Mouse (Mus musculus) heart, embryonic 11.5 days (tissue): Measurements from ENCODE around the gene Pcare. TPM values are rescaled to one million over a fixed set of nuclear protein-coding genes. Genes with fewer than 3 reads are reported as not detected.
"Not testable (repeated sequence)": the region's sequence is repeated elsewhere in the genome, so short reads cannot be mapped to it uniquely, and the experiment has no call there.

Source experiments
- ATAC-seq: fragments of 200-750 bp; cut with Nextera tagmentation; replicated peaks from 2 replicates; pipeline ENCODE4 v1.8.0; 2017; ENCODE audit warnings: moderate library complexity; ENCODE audit not compliant: insufficient number of reproducible peaks, low FRiP score, low TSS enrichment
- H3K27ac ChIP-seq: fragments of 300-500 bp; sonication (generic); 2 replicates; pipeline ENCODE4 v1.5.1; 2014; ENCODE audit warnings: mild to moderate bottlenecking, low read depth, low read length
- H3K27me3 ChIP-seq: fragments of 300-500 bp; sonication (generic); 2 replicates; pipeline ENCODE4 v1.6.1; 2014; ENCODE audit warnings: mild to moderate bottlenecking, low read length, mixed read lengths; ENCODE audit not compliant: control insufficient read depth, insufficient read depth
- H3K36me3 ChIP-seq: fragments of 300-500 bp; sonication (generic); 2 replicates; pipeline ENCODE4 v1.6.1; 2014; ENCODE audit warnings: mild to moderate bottlenecking, low read length, moderate library complexity, mixed read lengths; ENCODE audit not compliant: control insufficient read depth, insufficient read depth
- H3K4me1 ChIP-seq: fragments of 300-500 bp; sonication (generic); 2 replicates; pipeline ENCODE4 v1.6.1; 2014; ENCODE audit warnings: low read length; ENCODE audit not compliant: control insufficient read depth, insufficient read depth
- H3K4me2 ChIP-seq: fragments of 300-500 bp; sonication (generic); 2 replicates; pipeline ENCODE4 v1.6.1; 2014; ENCODE audit warnings: mild to moderate bottlenecking, moderate library complexity
- H3K4me3 ChIP-seq: fragments of 300-500 bp; sonication (generic); 2 replicates; pipeline ENCODE4 v1.5.1; 2014; ENCODE audit warnings: low read depth, low read length
- H3K9ac ChIP-seq: fragments of 300-500 bp; sonication (generic); 2 replicates; pipeline ENCODE4 v1.6.1; 2014; ENCODE audit warnings: mild to moderate bottlenecking, low read depth, low read length, moderate library complexity
- H3K9me3 ChIP-seq: fragments of 300-500 bp; sonication (generic); replicated peaks from 2 replicates; pipeline ENCODE4 v1.6.1; 2016; ENCODE audit warnings: low read length; ENCODE audit not compliant: control insufficient read depth
- WGBS: fragments of 180-500 bp; shearing (Covaris S2); extraction: QIAGEN DNeasy Blood & Tissue Kit; methylation state at CpG from one replicate; pipeline ENCODE4 v1.1.7; 2014; ENCODE audit not compliant: insufficient replicate concordance; 5-methylcytosine and 5-hydroxymethylcytosine counted together
- polyA plus RNA-seq: library from polyadenylated mRNA; unstranded; fragments of >200 nt; fragmentation: Nextera tagmentation; extraction: Ambion mirVana; gene quantifications from 2 replicates; pipeline ENCODE4 v1.2.1, GENCODE M21; 2014

Gene Pcare
- polyA plus RNA-seq, 1 experiment from 2014 or later: not detected

DNA sequence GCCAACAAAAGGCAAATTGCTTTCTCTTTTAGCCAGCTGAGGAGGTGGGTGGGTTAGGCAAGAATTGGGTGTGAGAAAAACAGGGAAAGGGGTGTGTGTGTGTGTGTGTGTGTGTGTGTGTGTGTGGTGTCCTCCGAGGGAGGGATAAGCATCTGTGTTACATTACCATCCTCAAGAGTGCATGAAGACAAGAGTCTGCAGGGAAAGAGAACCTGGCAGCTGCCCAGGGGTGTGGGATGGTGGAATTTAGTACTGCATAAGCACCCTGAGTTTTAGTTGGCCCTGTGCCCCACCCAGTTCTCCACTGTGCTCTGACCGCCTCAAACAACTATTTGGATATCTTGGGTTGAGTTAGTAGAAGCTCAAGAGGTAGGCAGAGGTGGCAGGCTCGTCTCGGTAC lies 28.3 kb upstream of the Pcare start:
- H3K4me2 ChIP-seq: no peak overlapping the region
- H3K27ac ChIP-seq: no peak overlapping the region
- no peaks in the 10 kb centered on the region for H3K9me3 ChIP-seq
- ATAC-seq: no peak
- no peak overlapping the region for H3K4me3 ChIP-seq
- WGBS: 77% methylated on average over 4 of the region's 4 CpGs
- H3K9ac ChIP-seq: no peak overlapping the region
- no peaks in the 10 kb centered on the region; the same call in 1 of the 2 replicates for H3K36me3 ChIP-seq
- peaks cover 5% of the 10 kb centered on the region; the same call in 1 of the 2 replicates for H3K4me1 ChIP-seq
- peaks cover 4% of the 10 kb centered on the region; the same call in 1 of the 2 replicates for H3K27me3 ChIP-seq

DNA sequence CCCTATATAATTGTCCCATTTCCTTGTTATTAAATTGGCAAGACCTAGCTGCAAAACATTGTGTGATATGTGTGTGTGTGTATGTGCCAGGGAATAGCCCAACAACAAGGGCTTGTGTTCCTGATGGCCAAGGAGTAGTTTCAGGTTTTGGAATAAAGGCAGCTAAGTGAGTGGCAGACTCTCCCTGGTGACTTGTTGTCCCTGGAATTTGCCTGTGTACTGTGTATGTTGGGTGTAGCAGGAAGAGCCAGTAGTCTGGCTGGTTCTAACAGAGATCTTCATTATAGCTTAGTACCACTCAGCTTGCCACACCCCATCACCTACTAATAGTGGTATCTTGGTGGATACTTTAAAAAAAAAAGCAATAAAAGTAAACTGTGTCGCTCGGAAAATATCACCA lies 27.8 kb upstream of the Pcare start:
- Histone ChIP-seq H3K9me3 (no peaks in the 10 kb centered on the region), H3K36me3 (no peaks in the 10 kb centered on the region), H3K27me3 (peaks cover 4% of the 10 kb centered on the region; the same call in 1 of the 2 replicates), H3K4me3 (no peak overlapping the region), H3K27ac (no peak overlapping the region), H3K9ac (no peak overlapping the region), H3K4me1 (peaks cover 4% of the 10 kb centered on the region; the same call in 1 of the 2 replicates), H3K4me2 (no peak overlapping the region)
- 88% methylated on average over 2 of the region's 2 CpGs for WGBS
- no peak for ATAC-seq

DNA sequence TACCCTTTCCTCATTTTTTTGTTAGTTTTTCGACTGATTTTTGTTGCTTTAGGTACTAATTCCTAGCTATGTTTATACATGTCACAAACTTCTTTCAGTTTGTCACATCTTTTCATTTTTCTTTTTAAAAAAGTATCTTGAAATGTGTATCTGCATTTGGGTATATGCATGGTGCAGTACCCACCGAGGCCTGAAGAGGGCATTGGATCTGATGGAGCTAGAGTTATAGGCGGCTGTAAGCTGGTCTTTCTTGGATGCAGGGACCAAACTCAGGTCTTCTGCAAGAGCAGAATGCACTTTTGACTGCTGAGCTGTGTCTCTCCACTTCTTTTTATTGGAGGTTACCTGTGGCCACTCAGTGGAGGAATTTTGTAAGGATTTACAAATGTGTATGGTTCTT lies 26.0 kb upstream of the Pcare start:
- no peak overlapping the region for H3K4me3 ChIP-seq
- no peaks in the 10 kb centered on the region for H3K9me3 ChIP-seq
- no peaks in the 10 kb centered on the region for H3K4me1 ChIP-seq
- no peak overlapping the region for H3K9ac ChIP-seq
- ATAC-seq: no peak
- peaks cover 4% of the 10 kb centered on the region; the same call in 1 of the 2 replicates for H3K27me3 ChIP-seq
- WGBS: 68% methylated on average over 3 of the region's 3 CpGs
- no peak overlapping the region for H3K4me2 ChIP-seq
- no peak overlapping the region for H3K27ac ChIP-seq
- no peaks in the 10 kb centered on the region for H3K36me3 ChIP-seq

DNA sequence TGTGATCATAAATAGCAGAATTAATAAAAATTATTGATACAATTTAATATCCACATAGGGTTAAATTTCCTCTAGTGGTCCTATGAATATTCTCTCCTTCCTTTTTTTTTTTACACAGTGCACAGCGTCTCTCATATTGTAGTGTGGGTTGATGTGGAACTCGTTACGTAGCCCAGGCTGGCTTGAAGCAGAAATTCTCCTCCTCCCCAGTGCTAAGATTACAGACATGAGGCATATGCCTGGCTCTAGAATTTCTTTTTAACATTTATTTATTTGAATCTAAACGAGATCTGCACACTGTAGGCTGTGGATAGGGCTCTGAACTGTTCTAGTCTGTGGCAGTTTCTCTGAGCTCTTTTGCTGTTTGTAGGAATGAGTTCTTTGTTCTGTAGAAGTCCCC lies 22.6 kb upstream of the Pcare start:
- ATAC-seq: no peak
- no peak overlapping the region for H3K27ac ChIP-seq
- no peaks in the 10 kb centered on the region for H3K36me3 ChIP-seq
- H3K4me1 ChIP-seq: no peaks in the 10 kb centered on the region
- no peaks in the 10 kb centered on the region for H3K27me3 ChIP-seq
- H3K4me2 ChIP-seq: no peak overlapping the region
- no peak overlapping the region for H3K4me3 ChIP-seq
- H3K9me3 ChIP-seq: no peaks in the 10 kb centered on the region
- H3K9ac ChIP-seq: no peak overlapping the region
- 77% methylated on average over 4 of the region's 4 CpGs for WGBS

DNA sequence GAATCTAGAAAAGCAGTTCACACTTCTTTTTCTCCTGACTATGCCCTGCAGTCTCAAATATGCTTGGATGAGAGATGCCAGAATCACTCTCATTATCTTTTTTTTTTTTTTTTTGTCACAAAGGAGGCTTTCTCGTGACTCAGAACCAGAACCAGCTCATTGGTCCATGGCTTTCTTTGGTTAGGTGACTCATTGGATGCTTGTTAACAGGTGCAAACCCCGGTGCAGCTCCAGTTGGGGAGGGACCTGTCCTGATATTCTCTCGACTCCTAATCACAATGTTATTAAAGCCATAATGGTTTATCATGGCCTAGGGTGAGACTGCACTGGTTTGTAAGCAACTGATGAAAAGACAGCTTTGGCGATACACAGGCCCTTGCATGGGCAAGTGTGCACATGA lies 21.5 kb upstream of the Pcare start:
- Histone ChIP-seq H3K9ac (no peak overlapping the region), H3K27ac (no peak overlapping the region), H3K27me3 (no peaks in the 10 kb centered on the region), H3K4me3 (no peak overlapping the region), H3K36me3 (no peaks in the 10 kb centered on the region), H3K9me3 (no peaks in the 10 kb centered on the region), H3K4me1 (no peaks in the 10 kb centered on the region), H3K4me2 (no peak overlapping the region)
- ATAC-seq: no peak
- WGBS: 68% methylated on average over 4 of the region's 4 CpGs

DNA sequence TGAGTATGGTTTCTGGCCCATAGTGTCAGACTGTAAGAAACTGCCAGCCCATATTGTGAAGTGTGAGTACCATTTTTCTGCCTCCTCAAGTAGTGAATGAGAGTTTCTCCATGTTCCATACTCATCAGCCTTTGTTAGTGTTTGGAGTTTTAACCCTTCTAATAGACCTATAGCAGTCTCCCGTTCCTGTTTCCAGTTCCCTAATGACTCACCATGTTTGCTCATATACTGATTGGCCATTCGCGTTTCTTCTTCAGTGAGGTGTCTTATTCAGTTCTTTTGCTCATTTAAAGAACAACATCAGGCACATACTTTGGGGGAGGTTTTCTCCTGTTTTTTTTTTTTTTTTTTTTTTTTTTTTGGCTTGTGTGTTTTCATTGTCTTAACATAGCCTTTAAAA lies 18.0 kb upstream of the Pcare start:
- Histone ChIP-seq H3K9me3 (no peaks in the 10 kb centered on the region), H3K36me3 (no peaks in the 10 kb centered on the region), H3K27ac (no peak overlapping the region), H3K4me2 (no peak overlapping the region), H3K27me3 (no peaks in the 10 kb centered on the region), H3K4me1 (no peaks in the 10 kb centered on the region), H3K9ac (no peak overlapping the region), H3K4me3 (no peak overlapping the region)
- 89% methylated on average over 3 of the region's 3 CpGs for WGBS
- no peak for ATAC-seq

DNA sequence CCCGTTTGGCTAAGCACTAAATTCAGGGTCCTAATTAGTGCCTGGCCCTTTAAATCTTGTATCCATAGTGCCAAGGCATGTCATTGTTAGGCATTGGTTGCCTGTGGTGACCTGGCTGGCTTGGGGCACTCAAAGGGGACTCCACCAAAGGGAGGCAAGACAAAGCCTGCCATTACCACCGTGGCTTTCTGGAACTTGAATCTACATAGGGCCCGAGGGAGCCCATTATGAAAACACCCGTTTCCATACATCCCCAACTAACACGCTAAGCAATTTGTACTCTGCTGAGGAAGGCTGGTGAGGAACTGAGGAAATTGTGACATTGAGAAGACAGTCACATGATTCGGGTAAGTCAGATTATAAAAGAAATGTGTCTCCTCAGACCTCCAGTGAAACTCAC lies 16.9 kb upstream of the Pcare start:
- Histone ChIP-seq H3K9me3 (no peaks in the 10 kb centered on the region), H3K4me1 (no peaks in the 10 kb centered on the region), H3K4me2 (no peak overlapping the region), H3K27me3 (no peaks in the 10 kb centered on the region), H3K27ac (no peak overlapping the region), H3K36me3 (no peaks in the 10 kb centered on the region), H3K9ac (no peak overlapping the region), H3K4me3 (no peak overlapping the region)
- no peak for ATAC-seq
- WGBS: 58% methylated on average over 6 of the region's 6 CpGs

DNA sequence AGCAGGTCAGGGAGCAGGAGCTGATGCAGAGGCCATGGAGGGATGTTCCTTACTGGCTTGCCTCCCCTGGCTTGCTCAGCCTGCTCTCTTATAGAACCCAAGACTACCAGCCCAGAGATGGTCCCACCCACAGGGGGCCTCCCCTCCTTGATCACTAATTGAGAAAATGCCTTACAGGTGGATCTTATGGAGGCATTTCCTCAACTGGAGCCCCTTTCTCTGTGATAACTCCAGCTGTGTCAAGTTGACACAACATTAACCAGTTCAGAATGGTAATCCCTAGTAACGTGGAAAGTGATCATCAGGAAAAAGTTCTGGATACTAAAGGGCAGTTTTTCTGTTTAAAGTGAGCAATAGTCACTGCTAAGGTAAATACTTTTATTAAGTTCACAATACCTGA lies 15.5 kb upstream of the Pcare start, which contains the start of gene Clip4:
TSS of gene Clip4 (plus strand) at position 301 of the 400 bp plus-strand sequence.
- not testable (repeated sequence) for ATAC-seq, H3K4me1 ChIP-seq, H3K36me3 ChIP-seq, H3K4me3 ChIP-seq, H3K9me3 ChIP-seq, H3K4me2 ChIP-seq, H3K27ac ChIP-seq, H3K27me3 ChIP-seq, H3K9ac ChIP-seq
- 60% methylated on average over 1 of the region's 1 CpGs for WGBS

DNA sequence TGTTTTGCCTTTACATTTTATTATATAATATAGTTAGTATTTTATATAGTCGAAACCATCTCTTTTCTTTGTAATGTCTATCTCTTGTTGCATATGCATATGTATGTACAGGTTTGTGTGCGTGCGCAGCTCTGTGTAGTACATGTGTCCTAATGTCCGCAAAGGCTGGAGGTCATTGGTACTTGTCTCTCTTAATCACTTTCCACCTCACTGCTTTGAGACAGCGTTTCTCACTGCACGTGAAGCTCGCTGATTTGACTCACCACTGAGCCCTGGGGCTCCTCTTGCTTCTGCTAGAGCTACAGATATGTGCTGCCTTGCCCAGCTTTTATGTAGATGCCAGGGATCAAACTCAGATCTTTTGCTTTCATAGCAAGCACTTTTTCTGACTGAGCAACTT lies 7.8 kb upstream of the Pcare start:
- no peak overlapping the region for H3K27ac ChIP-seq
- ATAC-seq: no peak
- no peak overlapping the region for H3K9ac ChIP-seq
- no peaks in the 10 kb centered on the region for H3K27me3 ChIP-seq
- no peak overlapping the region for H3K4me3 ChIP-seq
- no peak overlapping the region for H3K4me2 ChIP-seq
- no peaks in the 10 kb centered on the region for H3K9me3 ChIP-seq
- 66% methylated on average over 7 of the region's 7 CpGs for WGBS
- H3K4me1 ChIP-seq: no peaks in the 10 kb centered on the region
- no peaks in the 10 kb centered on the region for H3K36me3 ChIP-seq
